In the genomic region with DNA sequence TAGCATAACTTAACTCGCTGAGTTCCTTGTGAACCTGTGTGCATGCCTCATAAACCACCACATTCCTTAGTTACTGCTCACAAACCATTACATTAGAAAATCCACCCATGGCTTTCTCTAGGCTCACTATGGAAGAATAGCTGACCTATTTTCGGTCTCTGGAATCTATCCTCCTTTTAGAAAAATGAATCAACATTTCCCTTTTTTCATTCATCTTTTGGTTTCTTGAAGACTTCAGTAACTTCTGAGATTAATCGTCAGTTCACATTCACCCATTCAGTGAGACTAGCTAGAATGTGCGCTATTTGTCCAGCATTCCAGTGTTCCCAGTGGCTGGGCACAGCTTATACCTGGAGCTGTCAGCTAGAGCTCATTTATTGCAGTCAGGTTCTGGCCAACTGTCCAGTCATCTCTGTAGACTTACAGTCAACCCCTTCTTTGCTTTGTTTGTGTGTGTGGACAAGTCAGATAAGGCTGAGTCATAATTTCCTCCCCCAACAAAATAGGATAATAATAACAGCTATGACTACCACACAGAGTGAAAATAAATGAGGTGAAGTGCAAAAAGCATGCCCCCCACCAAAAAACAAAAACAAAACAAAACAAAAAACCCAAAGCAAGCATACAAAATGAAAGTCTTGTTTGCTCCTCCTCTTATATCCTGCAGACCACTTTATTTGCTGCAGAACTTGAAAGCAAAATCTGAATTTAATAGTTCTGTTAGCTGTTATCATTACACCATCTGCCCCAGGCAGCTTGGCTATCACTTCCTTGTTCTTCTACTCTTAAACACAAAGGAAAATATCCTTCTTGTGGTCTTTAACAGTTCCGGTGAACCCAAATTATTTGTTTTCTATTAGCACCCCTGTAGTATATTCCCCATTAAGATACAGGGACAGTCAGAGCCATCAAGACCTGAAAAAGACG, we compare ENCODE assay signal across 16 mouse cellular contexts.
A peak's percentile ranks its signal among the peaks of the same experiment; 100 is the strongest.
DNase-seq lines count a peak whose midpoint lies in the region; ATAC-seq and TF ChIP-seq lines count a peak whose summit lies in the region.
"Had no signal": no experiment of that assay in that cellular context is flagged by ENCODE, and none has a peak within 500 bp of the region (broad histone marks: within the 10 kb centered on the region; RNA-seq: fewer than 3 reads in every experiment).

No protein-coding gene starts in this region.

- H3K27me3 ChIP-seq in kidney, postnatal 0 days (ENCODE audit: insufficient read depth, low read length): no peaks in the 10 kb centered on the region
- H3K27me3 ChIP-seq: embryonic facial prominence, embryonic 15.5 days; forebrain, embryonic 15.5 days; midbrain, embryonic 12.5 days had no signal

- H3K4me2 ChIP-seq in kidney, postnatal 0 days (ENCODE audit: low read length): peak overlapping the region; percentile 30; the same call in 1 of the 2 replicates
- H3K4me2 ChIP-seq: embryonic facial prominence, embryonic 15.5 days; forebrain, embryonic 15.5 days; midbrain, embryonic 12.5 days had no signal

- H3K9ac ChIP-seq in kidney, postnatal 0 days (ENCODE audit: low read depth, low read length): no peak overlapping the region
- H3K9ac ChIP-seq: embryonic facial prominence, embryonic 15.5 days; forebrain, embryonic 15.5 days; midbrain, embryonic 12.5 days had no signal

- no peaks in the 10 kb centered on the region for H3K36me3 ChIP-seq in kidney, postnatal 0 days (ENCODE audit: insufficient read depth, low read length)
- H3K36me3 ChIP-seq: embryonic facial prominence, embryonic 15.5 days; forebrain, embryonic 15.5 days; midbrain, embryonic 12.5 days had no signal

- H3K9me3 ChIP-seq in kidney, postnatal 0 days (replicated peaks; ENCODE audit: low read length): no peaks in the 10 kb centered on the region
- H3K9me3 ChIP-seq: embryonic facial prominence, embryonic 15.5 days; forebrain, embryonic 15.5 days; midbrain, embryonic 12.5 days had no signal

- 57% methylated on average over 6 of the region's 6 CpGs for WGBS in kidney, postnatal 0 days

- H3K27ac ChIP-seq in kidney, postnatal 0 days: peak overlapping the region; percentile 67
- H3K27ac ChIP-seq: embryonic facial prominence, embryonic 15.5 days; forebrain, embryonic 15.5 days; midbrain, embryonic 12.5 days had no signal

- H3K4me3 ChIP-seq in kidney, postnatal 0 days (replicated peaks; ENCODE audit: low read depth, low read length): no peak overlapping the region
- H3K4me3 ChIP-seq: embryonic facial prominence, embryonic 15.5 days; forebrain, embryonic 15.5 days; midbrain, embryonic 12.5 days had no signal

- TF ChIP-seq CTCF in kidney, postnatal 0 days (IDR thresholded peaks at IDR 0.05; ENCODE audit: low read depth): no peak

- intact Hi-C loops in heart, postnatal 25 days (cut with DNase I): no loop called here

- DNase-seq in heart, adult 11 months: peak; percentile 64
- no peak for DNase-seq in heart, postnatal 25 days (ENCODE audit: low spot score)
- DNase-seq in 416B (ENCODE audit: low read depth) (peak; percentile 98), adipocyte (ENCODE audit: low spot score) (no peak)
- peak; percentile 60 for DNase-seq in kidney, postnatal 0 days (ENCODE audit: low spot score)
- no peak for DNase-seq in spleen, postnatal 36 days (ENCODE audit: low spot score in 2 of 2)
- DNase-seq in spleen, adult 12 weeks (ENCODE audit: low spot score): no peak
- DNase-seq: adrenal gland, postnatal 14 days; gastrocnemius, postnatal 10 days; lung, adult 2 months; spleen, adult 18-20 months; thymus, adult 18-20 months had no signal

- peak; percentile 47 for ATAC-seq in activated CD4-positive, CD25-positive, alpha-beta regulatory T cell, adult 4 months
- ATAC-seq in kidney, postnatal 0 days (replicated peaks; ENCODE audit: low FRiP score, low read depth): peak; percentile 87; the same call in 1 of the 2 replicates
- ATAC-seq: forebrain, embryonic 15.5 days had no signal

- no peaks in the 10 kb centered on the region for H3K4me1 ChIP-seq in kidney, postnatal 0 days (replicated peaks; ENCODE audit: insufficient read depth, low read length)
- H3K4me1 ChIP-seq: embryonic facial prominence, embryonic 15.5 days; forebrain, embryonic 15.5 days; midbrain, embryonic 12.5 days had no signal

Comparison
In these comparisons a context has a peak if more than half of its experiments do, and no peak if none do; other contexts are left out.
1. DNase-seq: peak in heart, adult 11 months (single experiment), 416B (single experiment) and kidney, postnatal 0 days (single experiment); none in heart, postnatal 25 days (single experiment), spleen, postnatal 36 days (0 of 2), adipocyte (single experiment) and spleen, adult 12 weeks (single experiment).